Mouse (Mus musculus): Measurements from ENCODE around the gene Babam2. TPM values are rescaled to one million over a fixed set of nuclear protein-coding genes. Genes with fewer than 3 reads are reported as not detected.

Babam2 gene
- polyA plus RNA-seq, 1 experiment from 2014 or later: 22.1 TPM

- H3K4me3 ChIP-seq (ENCODE audit: low read depth, low read length): no peak overlapping the region
- no peaks in the 10 kb centered on the region for H3K9me3 ChIP-seq (ENCODE audit: low read length)
- no peak overlapping the region for H3K9ac ChIP-seq (replicated peaks)
- ATAC-seq: no peak
- H3K27ac ChIP-seq (ENCODE audit: low read depth): no peak overlapping the region
- WGBS (ENCODE audit: insufficient replicate concordance): 87% methylated on average over 3 of the region's 3 CpGs
- no peak for DNase-seq
- no peak overlapping the region for H3K4me2 ChIP-seq (ENCODE audit: low read depth, low read length)
- TF ChIP-seq CTCF (IDR thresholded peaks at IDR 0.05; ENCODE audit: low read depth) (no peak), EP300 (IDR thresholded peaks at IDR 0.05; ENCODE audit: low read depth) (no peak)
- H3K27me3 ChIP-seq (ENCODE audit: insufficient read depth, low read length): no peaks in the 10 kb centered on the region
- peaks cover 2% of the 10 kb centered on the region; the same call in 1 of the 2 replicates for H3K4me1 ChIP-seq (ENCODE audit: insufficient read depth)
- H3K36me3 ChIP-seq (replicated peaks; ENCODE audit: insufficient read depth, low read length): no peaks in the 10 kb centered on the region
Observed at GRCm38 (mm10) chr5:32072877-32073276, 375.4 kb downstream of the Babam2 start.

GRCm38 (mm10) chr5:32074053-32074452 lies 376.6 kb downstream of the Babam2 start:
- ATAC-seq: no peak

GRCm38 (mm10) chr5:32077139-32077538 lies 379.7 kb downstream of the Babam2 start:
- no peak overlapping the region for H3K4me2 ChIP-seq (ENCODE audit: low read depth, low read length)
- H3K27me3 ChIP-seq (ENCODE audit: insufficient read depth, low read length): no peaks in the 10 kb centered on the region
- no peak overlapping the region for H3K4me3 ChIP-seq (ENCODE audit: low read depth, low read length)
- H3K9me3 ChIP-seq (ENCODE audit: low read length): no peaks in the 10 kb centered on the region
- no peak for DNase-seq
- WGBS (ENCODE audit: insufficient replicate concordance): 49% methylated on average over 3 of the region's 3 CpGs
- H3K4me1 ChIP-seq (ENCODE audit: insufficient read depth): peaks cover 2% of the 10 kb centered on the region; the same call in 1 of the 2 replicates
- ATAC-seq: no peak
- TF ChIP-seq EP300 (IDR thresholded peaks at IDR 0.05; ENCODE audit: low read depth) (no peak), CTCF (IDR thresholded peaks at IDR 0.05; ENCODE audit: low read depth) (no peak)
- H3K36me3 ChIP-seq (replicated peaks; ENCODE audit: insufficient read depth, low read length): no peaks in the 10 kb centered on the region
- no peak overlapping the region for H3K27ac ChIP-seq (ENCODE audit: low read depth)
- H3K9ac ChIP-seq (replicated peaks): no peak overlapping the region

More at GRCm38 (mm10) chr5:32074053-32074452, 376.6 kb downstream of the Babam2 start:
- 68% methylated on average over 3 of the region's 3 CpGs for WGBS (ENCODE audit: insufficient replicate concordance)
- H3K4me1 ChIP-seq (ENCODE audit: insufficient read depth): peaks cover 2% of the 10 kb centered on the region; the same call in 1 of the 2 replicates
- no peaks in the 10 kb centered on the region for H3K9me3 ChIP-seq (ENCODE audit: low read length)
- DNase-seq: no peak
- no peak overlapping the region for H3K27ac ChIP-seq (ENCODE audit: low read depth)
- no peak for TF ChIP-seq EP300 (IDR thresholded peaks at IDR 0.05; ENCODE audit: low read depth)
- no peak for TF ChIP-seq CTCF (IDR thresholded peaks at IDR 0.05; ENCODE audit: low read depth)
- H3K27me3 ChIP-seq (ENCODE audit: insufficient read depth, low read length): no peaks in the 10 kb centered on the region
- no peak overlapping the region for H3K9ac ChIP-seq (replicated peaks)
- no peak overlapping the region for H3K4me2 ChIP-seq (ENCODE audit: low read depth, low read length)
- H3K36me3 ChIP-seq (replicated peaks; ENCODE audit: insufficient read depth, low read length): no peaks in the 10 kb centered on the region
- no peak overlapping the region for H3K4me3 ChIP-seq (ENCODE audit: low read depth, low read length)

GRCm38 (mm10) chr5:32078986-32079385 lies 381.5 kb downstream of the Babam2 start:
- no peak for DNase-seq
- no peak for ATAC-seq

GRCm38 (mm10) chr5:32080490-32081219 lies 383.2 kb downstream of the Babam2 start:
- no peak overlapping the region for H3K27ac ChIP-seq (ENCODE audit: low read depth)
- H3K4me3 ChIP-seq (ENCODE audit: low read depth, low read length): no peak overlapping the region
- H3K9ac ChIP-seq (replicated peaks): no peak overlapping the region
- H3K9me3 ChIP-seq (ENCODE audit: low read length): no peaks in the 10 kb centered on the region
- 45% methylated on average over 7 of the region's 7 CpGs for WGBS (ENCODE audit: insufficient replicate concordance)
- no peak for DNase-seq
- no peak overlapping the region for H3K4me2 ChIP-seq (ENCODE audit: low read depth, low read length)
- ATAC-seq: no peak
- no peaks in the 10 kb centered on the region for H3K36me3 ChIP-seq (replicated peaks; ENCODE audit: insufficient read depth, low read length)
- peaks cover 2% of the 10 kb centered on the region; the same call in 1 of the 2 replicates for H3K4me1 ChIP-seq (ENCODE audit: insufficient read depth)
- TF ChIP-seq EP300 (IDR thresholded peaks at IDR 0.05; ENCODE audit: low read depth): no peak
- TF ChIP-seq CTCF (IDR thresholded peaks at IDR 0.05; ENCODE audit: low read depth): no peak
- H3K27me3 ChIP-seq (ENCODE audit: insufficient read depth, low read length): no peaks in the 10 kb centered on the region

More at GRCm38 (mm10) chr5:32078986-32079385, 381.5 kb downstream of the Babam2 start:
- TF ChIP-seq EP300 (IDR thresholded peaks at IDR 0.05; ENCODE audit: low read depth) (no peak), CTCF (IDR thresholded peaks at IDR 0.05; ENCODE audit: low read depth) (no peak)
- Histone ChIP-seq H3K4me3 (ENCODE audit: low read depth, low read length) (no peak overlapping the region), H3K9ac (replicated peaks) (no peak overlapping the region), H3K4me1 (ENCODE audit: insufficient read depth) (peaks cover 2% of the 10 kb centered on the region; the same call in 1 of the 2 replicates), H3K36me3 (replicated peaks; ENCODE audit: insufficient read depth, low read length) (no peaks in the 10 kb centered on the region), H3K27ac (ENCODE audit: low read depth) (no peak overlapping the region), H3K4me2 (ENCODE audit: low read depth, low read length) (no peak overlapping the region), H3K27me3 (ENCODE audit: insufficient read depth, low read length) (no peaks in the 10 kb centered on the region), H3K9me3 (ENCODE audit: low read length) (no peaks in the 10 kb centered on the region)
- 62% methylated on average over 4 of the region's 4 CpGs for WGBS (ENCODE audit: insufficient replicate concordance)

GRCm38 (mm10) chr5:32084401-32084804 lies 386.9 kb downstream of the Babam2 start:
- Histone ChIP-seq H3K4me3 (ENCODE audit: low read depth, low read length) (no peak overlapping the region), H3K9ac (replicated peaks) (no peak overlapping the region), H3K27ac (ENCODE audit: low read depth) (no peak overlapping the region), H3K9me3 (ENCODE audit: low read length) (no peaks in the 10 kb centered on the region), H3K4me2 (ENCODE audit: low read depth, low read length) (no peak overlapping the region), H3K4me1 (ENCODE audit: insufficient read depth) (no peaks in the 10 kb centered on the region), H3K36me3 (replicated peaks; ENCODE audit: insufficient read depth, low read length) (no peaks in the 10 kb centered on the region), H3K27me3 (ENCODE audit: insufficient read depth, low read length) (no peaks in the 10 kb centered on the region)
- DNase-seq (no peak), ATAC-seq (no peak)
- 87% methylated on average over 10 of the region's 10 CpGs for WGBS (ENCODE audit: insufficient replicate concordance)
- no peak for TF ChIP-seq EP300 (IDR thresholded peaks at IDR 0.05; ENCODE audit: low read depth)
- TF ChIP-seq CTCF (IDR thresholded peaks at IDR 0.05; ENCODE audit: low read depth): no peak

All from liver, postnatal 0 days (tissue).